Mouse (Mus musculus) embryonic facial prominence, embryonic 12.5 days (tissue): ENCODE results near the gene Hdgfl3. TPM values are rescaled to one million over a fixed set of nuclear protein-coding genes. Genes with fewer than 3 reads are reported as not detected.
A peak's percentile ranks its signal among the peaks of the same experiment; 100 is the strongest.

ENCODE experiments used
- ATAC-seq: fragments of 200-750 bp; cut with Nextera tagmentation; 2 replicates; pipeline ENCODE4 v1.8.0; 2017; ENCODE audit not compliant: insufficient number of reproducible peaks, insufficient read depth, low FRiP score, low TSS enrichment
- H3K27ac ChIP-seq: fragments of 300-500 bp; sonication (generic); 2 replicates; pipeline ENCODE4 v1.5.1; 2016; ENCODE audit warnings: mild to moderate bottlenecking
- H3K27me3 ChIP-seq: fragments of 300-500 bp; sonication (generic); 2 replicates; pipeline ENCODE4 v1.6.1; 2016; ENCODE audit warnings: mild to moderate bottlenecking, moderate library complexity
- H3K36me3 ChIP-seq: fragments of 300-500 bp; sonication (generic); 2 replicates; pipeline ENCODE4 v1.6.1; 2016; ENCODE audit warnings: mild to moderate bottlenecking
- H3K4me1 ChIP-seq: fragments of 300-500 bp; sonication (generic); 2 replicates; pipeline ENCODE4 v1.6.1; 2016
- H3K4me2 ChIP-seq: fragments of 300-500 bp; sonication (generic); replicated peaks from 2 replicates; pipeline ENCODE4 v1.6.1; 2016; ENCODE audit warnings: mild to moderate bottlenecking, moderate library complexity
- H3K4me3 ChIP-seq: fragments of 300-500 bp; sonication (generic); 2 replicates; pipeline ENCODE4 v1.5.1; 2016; ENCODE audit warnings: mild to moderate bottlenecking
- H3K9ac ChIP-seq: fragments of 300-500 bp; sonication (generic); 2 replicates; pipeline ENCODE4 v1.6.1; 2016; ENCODE audit warnings: mild to moderate bottlenecking, moderate library complexity
- H3K9me3 ChIP-seq: fragments of 300-500 bp; sonication (generic); 2 replicates; pipeline ENCODE4 v1.6.1; 2016; ENCODE audit warnings: mild to moderate bottlenecking, moderate library complexity
- WGBS: fragments of 180-500 bp; shearing (Covaris S2); methylation state at CpG from one replicate; pipeline ENCODE4 v1.1.7; 2016; 5-methylcytosine and 5-hydroxymethylcytosine counted together
- polyA plus RNA-seq: library from polyadenylated mRNA; unstranded; fragments of >200 nt; fragmentation: Nextera tagmentation; extraction: Ambion mirVana; gene quantifications from 2 replicates; pipeline ENCODE4 v1.2.1, GENCODE M21; 2016

Hdgfl3 gene
- polyA plus RNA-seq, 1 experiment from 2014 or later: 35.7 TPM

DNA sequence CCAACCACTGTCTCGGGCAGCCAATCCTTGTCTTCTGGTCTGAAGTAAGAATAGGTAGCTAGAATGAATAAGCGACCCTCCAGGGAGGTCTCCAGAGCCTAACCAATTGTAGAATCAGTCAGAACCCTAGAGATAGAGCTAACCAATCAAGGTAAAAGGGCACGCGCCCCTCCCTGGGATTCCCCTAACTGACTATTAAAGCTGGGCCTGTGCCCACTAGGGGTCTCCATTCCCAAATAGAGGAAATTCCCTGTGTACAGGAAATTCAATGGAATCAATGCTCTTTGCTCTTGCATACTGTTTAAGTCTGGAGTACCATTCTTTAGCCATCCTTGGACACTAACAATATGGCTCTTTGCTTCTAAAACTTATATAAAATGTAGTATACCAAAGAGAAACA is 11.1 kb upstream of the Hdgfl3 start:
- no peaks in the 10 kb centered on the region for H3K4me1 ChIP-seq
- H3K27ac ChIP-seq: no peak overlapping the region
- no peak overlapping the region for H3K9ac ChIP-seq
- WGBS: 22% methylated on average over 4 of the region's 4 CpGs
- H3K4me2 ChIP-seq: no peak overlapping the region
- no peaks in the 10 kb centered on the region for H3K9me3 ChIP-seq
- H3K4me3 ChIP-seq: no peak overlapping the region
- ATAC-seq: no peak
- H3K36me3 ChIP-seq: no peaks in the 10 kb centered on the region
- H3K27me3 ChIP-seq: no peaks in the 10 kb centered on the region

GRCm38 (mm10) chr7:81934806-81935205 is 533 bp upstream of the Hdgfl3 start:
- WGBS: 7% methylated on average over 5 of the region's 5 CpGs

GRCm38 (mm10) chr7:81933601-81934266 is 539 bp downstream of the Hdgfl3 start:
- peak overlapping the region; percentile 78 for H3K4me2 ChIP-seq
- H3K27me3 ChIP-seq: no peaks in the 10 kb centered on the region
- H3K9ac ChIP-seq: peak overlapping the region; percentile 94
- H3K4me3 ChIP-seq: peak overlapping the region; percentile 89
- H3K9me3 ChIP-seq: no peaks in the 10 kb centered on the region
- WGBS: under 1% methylated on average over 102 of the region's 103 CpGs
- ATAC-seq: peak; percentile 77
- no peaks in the 10 kb centered on the region for H3K36me3 ChIP-seq
- peaks cover 26% of the 10 kb centered on the region; the same call in 1 of the 2 replicates for H3K4me1 ChIP-seq
- H3K27ac ChIP-seq: peak overlapping the region; percentile 95

More at GRCm38 (mm10) chr7:81934806-81935205, 533 bp upstream of the Hdgfl3 start:
- Histone ChIP-seq H3K4me3 (peak overlapping the region; percentile 89), H3K27ac (peak overlapping the region; percentile 95), H3K27me3 (no peaks in the 10 kb centered on the region), H3K9ac (peak overlapping the region; percentile 94), H3K4me2 (peak overlapping the region; percentile 78), H3K36me3 (no peaks in the 10 kb centered on the region), H3K9me3 (no peaks in the 10 kb centered on the region), H3K4me1 (peaks cover 17% of the 10 kb centered on the region; the same call in 1 of the 2 replicates)
- ATAC-seq: no peak

- Histone ChIP-seq H3K27me3 (0 out of 2 replicates have a peak, but pooled peaks cover 3% of the 10 kb centered on the region), H3K4me2 (peak overlapping the region; percentile 78), H3K4me3 (peak overlapping the region; percentile 89), H3K4me1 (peaks cover 29% of the 10 kb centered on the region; the same call in 1 of the 2 replicates), H3K36me3 (no peaks in the 10 kb centered on the region), H3K9ac (peak overlapping the region; percentile 94), H3K27ac (peak overlapping the region; percentile 95), H3K9me3 (no peaks in the 10 kb centered on the region)
- ATAC-seq: peak; percentile 59; the same call in 1 of the 2 replicates
- WGBS: 4% methylated on average over 23 of the region's 23 CpGs
Observed at GRCm38 (mm10) chr7:81933061-81933600, 1.1 kb downstream of the Hdgfl3 start.

- Histone ChIP-seq H3K27me3 (0 out of 2 replicates have a peak, but pooled peaks cover 3% of the 10 kb centered on the region), H3K27ac (no peak overlapping the region), H3K4me3 (peak overlapping the region; percentile 89), H3K4me1 (peaks cover 30% of the 10 kb centered on the region; the same call in 1 of the 2 replicates), H3K4me2 (peak overlapping the region; percentile 78), H3K9me3 (no peaks in the 10 kb centered on the region), H3K9ac (peak overlapping the region; percentile 94), H3K36me3 (no peaks in the 10 kb centered on the region)
- ATAC-seq: no peak
- 24% methylated on average over 5 of the region's 5 CpGs for WGBS
Observed at GRCm38 (mm10) chr7:81932521-81933045, 1.7 kb downstream of the Hdgfl3 start.

DNA sequence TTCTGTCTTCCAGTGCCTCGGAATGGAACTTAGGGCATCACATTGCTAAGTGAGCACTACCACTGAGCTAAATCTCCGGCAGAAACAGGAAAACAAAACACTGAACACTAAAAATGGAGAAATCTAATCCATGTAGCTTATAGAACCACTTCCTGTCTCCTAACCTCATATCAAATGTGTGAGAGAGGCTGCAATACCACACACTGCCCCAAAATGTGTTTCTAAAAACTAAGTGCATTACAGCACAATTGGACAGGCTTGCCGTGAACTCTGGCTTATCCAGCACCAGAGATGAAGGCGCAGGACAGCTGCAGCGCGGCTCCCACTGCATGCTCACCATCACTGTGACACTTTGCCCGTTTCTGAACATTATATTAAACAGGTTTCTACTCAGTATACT is 5.3 kb downstream of the Hdgfl3 start:
- 69% methylated on average over 7 of the region's 7 CpGs for WGBS
- Histone ChIP-seq H3K4me3 (no peak overlapping the region), H3K9me3 (no peaks in the 10 kb centered on the region), H3K4me1 (peaks cover 27% of the 10 kb centered on the region; the same call in 1 of the 2 replicates), H3K9ac (no peak overlapping the region), H3K36me3 (no peaks in the 10 kb centered on the region), H3K27ac (no peak overlapping the region), H3K27me3 (0 out of 2 replicates have a peak, but pooled peaks cover 3% of the 10 kb centered on the region), H3K4me2 (no peak overlapping the region)
- no peak for ATAC-seq

- H3K9ac ChIP-seq: no peak overlapping the region
- no peak overlapping the region for H3K4me3 ChIP-seq
- ATAC-seq: no peak
- no peaks in the 10 kb centered on the region for H3K9me3 ChIP-seq
- no peaks in the 10 kb centered on the region for H3K36me3 ChIP-seq
- H3K27ac ChIP-seq: no peak overlapping the region
- WGBS: 69% methylated on average over 1 of the region's 1 CpGs
- peaks cover 4% of the 10 kb centered on the region for H3K4me1 ChIP-seq
- no peaks in the 10 kb centered on the region for H3K27me3 ChIP-seq
- no peak overlapping the region for H3K4me2 ChIP-seq
Observed at GRCm38 (mm10) chr7:81921379-81921952, 12.8 kb downstream of the Hdgfl3 start.

DNA sequence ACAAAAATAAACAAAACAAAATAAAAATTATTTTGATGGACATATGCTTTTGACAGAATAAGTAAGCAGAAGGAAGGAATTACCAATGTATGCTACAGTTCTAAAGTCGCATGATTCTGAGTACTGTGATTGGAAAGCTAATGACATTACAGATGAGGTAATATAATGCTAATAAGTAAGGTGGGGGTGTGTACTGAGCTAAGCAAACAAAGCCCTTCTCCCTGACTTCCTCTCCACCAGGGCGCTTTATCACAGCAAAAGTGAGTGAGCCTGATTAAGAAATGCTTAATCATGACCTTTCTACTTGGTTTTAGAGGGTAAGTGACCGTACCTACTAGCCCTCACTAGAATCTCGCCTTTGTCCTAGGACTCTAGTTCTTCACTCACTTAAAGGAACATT is 14.0 kb downstream of the Hdgfl3 start:
- ATAC-seq: no peak
- no peaks in the 10 kb centered on the region for H3K9me3 ChIP-seq
- no peak overlapping the region for H3K4me2 ChIP-seq
- peaks cover 4% of the 10 kb centered on the region for H3K4me1 ChIP-seq
- no peaks in the 10 kb centered on the region for H3K36me3 ChIP-seq
- no peak overlapping the region for H3K4me3 ChIP-seq
- H3K9ac ChIP-seq: no peak overlapping the region
- no peaks in the 10 kb centered on the region for H3K27me3 ChIP-seq
- 66% methylated on average over 4 of the region's 4 CpGs for WGBS
- no peak overlapping the region for H3K27ac ChIP-seq

DNA sequence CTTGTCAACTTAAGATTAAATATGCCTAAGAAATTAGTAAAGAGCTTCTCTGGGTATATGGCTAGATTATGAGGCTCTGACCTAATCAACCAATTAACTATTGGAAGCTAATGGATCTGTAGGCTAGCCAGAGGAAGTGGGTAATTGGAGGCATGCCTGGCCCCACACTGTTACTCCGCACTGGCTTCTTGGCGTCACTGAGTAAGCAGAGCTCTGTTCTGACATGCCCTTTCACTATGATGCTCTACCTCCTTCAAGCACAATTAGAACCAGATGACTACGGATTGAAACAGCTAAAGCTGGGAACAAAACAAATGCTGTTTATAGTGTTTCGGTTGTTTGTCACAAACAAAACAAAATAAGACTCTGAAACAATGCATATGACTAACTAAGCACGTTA is 16.0 kb downstream of the Hdgfl3 start:
- Histone ChIP-seq H3K4me3 (no peak overlapping the region), H3K27ac (no peak overlapping the region), H3K4me1 (peaks cover 4% of the 10 kb centered on the region; the same call in 1 of the 2 replicates), H3K9ac (no peak overlapping the region), H3K27me3 (no peaks in the 10 kb centered on the region), H3K9me3 (no peaks in the 10 kb centered on the region), H3K4me2 (no peak overlapping the region), H3K36me3 (no peaks in the 10 kb centered on the region)
- no peak for ATAC-seq
- 22% methylated on average over 5 of the region's 5 CpGs for WGBS

- Histone ChIP-seq H3K27ac (no peak overlapping the region), H3K9ac (no peak overlapping the region), H3K4me2 (no peak overlapping the region), H3K36me3 (0 out of 2 replicates have a peak, but pooled peaks cover 4% of the 10 kb centered on the region), H3K4me3 (no peak overlapping the region), H3K9me3 (no peaks in the 10 kb centered on the region), H3K4me1 (no peaks in the 10 kb centered on the region), H3K27me3 (no peaks in the 10 kb centered on the region)
- ATAC-seq: no peak
- 87% methylated on average over 2 of the region's 2 CpGs for WGBS
Observed at GRCm38 (mm10) chr7:81904926-81905325, 29.3 kb downstream of the Hdgfl3 start.

- Histone ChIP-seq H3K36me3 (peaks cover 8% of the 10 kb centered on the region; the same call in 1 of the 2 replicates), H3K27ac (no peak overlapping the region), H3K4me3 (no peak overlapping the region), H3K4me1 (no peaks in the 10 kb centered on the region; the same call in 1 of the 2 replicates), H3K4me2 (no peak overlapping the region), H3K27me3 (no peaks in the 10 kb centered on the region), H3K9ac (no peak overlapping the region), H3K9me3 (no peaks in the 10 kb centered on the region)
- 68% methylated on average over 4 of the region's 4 CpGs for WGBS
- ATAC-seq: no peak
Observed at GRCm38 (mm10) chr7:81904094-81904493, 30.2 kb downstream of the Hdgfl3 start.
